Mouse (Mus musculus) embryonic facial prominence, embryonic 10.5 days (tissue): ENCODE results near the gene Cldn6. TPM values are rescaled to one million over a fixed set of nuclear protein-coding genes. Genes with fewer than 3 reads are reported as not detected.

Experiments
- polyA plus RNA-seq: library from polyadenylated mRNA; unstranded; fragments of >200 nt; fragmentation: Nextera tagmentation; extraction: Ambion mirVana; gene quantifications from 2 replicates; pipeline ENCODE4 v1.2.1, GENCODE M21; 2016

Gene Cldn6
- polyA plus RNA-seq, 1 experiment from 2014 or later, result 77.2 TPM

Other genes starting within 250 kb of the Cldn6 start
- not detected in 2 replicates for gene Vmn2r117, start 199.6 kb upstream of the Cldn6 start, polyA plus RNA-seq
- 27.2 and 31.0 TPM in 2 replicates for gene Zfp213, start 115.0 kb upstream of the Cldn6 start, polyA plus RNA-seq
- gene Zfp13, start 79.8 kb upstream of the Cldn6 start, polyA plus RNA-seq, result 22.4 and 24.4 TPM in 2 replicates
- 0.71 and 1.0 TPM in 2 replicates for gene Zscan10, start 78.4 kb upstream of the Cldn6 start, polyA plus RNA-seq
- 0.68 and 0.69 TPM in 2 replicates for gene Mmp25, start 34.0 kb upstream of the Cldn6 start, polyA plus RNA-seq
- gene Bicdl2, start 18.7 kb upstream of the Cldn6 start, polyA plus RNA-seq, result 0.85 and 1.2 TPM in 2 replicates
- 30.4 and 39.7 TPM in 2 replicates for gene Hcfc1r1, start 5.7 kb upstream of the Cldn6 start, polyA plus RNA-seq
- gene Thoc6, start 5.4 kb upstream of the Cldn6 start, polyA plus RNA-seq, result 70.9 and 72.2 TPM in 2 replicates
- gene Tnfrsf12a, start 1.8 kb upstream of the Cldn6 start, polyA plus RNA-seq, result 4.6 and 6.4 TPM in 2 replicates
- 10.5 and 13.5 TPM in 2 replicates for gene Cldn9, start 4.8 kb downstream of the Cldn6 start, polyA plus RNA-seq
- gene 1520401A03Rik, start 43.5 kb downstream of the Cldn6 start, polyA plus RNA-seq, result 0.05 TPM in 1 of 2 replicates, not detected in the other
- gene Pkmyt1, start 47.1 kb downstream of the Cldn6 start, polyA plus RNA-seq, result 61.6 and 62.0 TPM in 2 replicates
- gene Paqr4, start 61.6 kb downstream of the Cldn6 start, polyA plus RNA-seq, result 12.6 and 14.1 TPM in 2 replicates
- 8.3 and 9.6 TPM in 2 replicates for gene Kremen2, start 66.6 kb downstream of the Cldn6 start, polyA plus RNA-seq
- gene Flywch1, start 92.4 kb downstream of the Cldn6 start, polyA plus RNA-seq, result 168 and 178 TPM in 2 replicates
- 35.4 and 41.3 TPM in 2 replicates for gene Flywch2, start 106.8 kb downstream of the Cldn6 start, polyA plus RNA-seq
- gene Srrm2, start 111.3 kb downstream of the Cldn6 start, polyA plus RNA-seq, result 511 and 516 TPM in 2 replicates
- gene Elob, start 149.9 kb downstream of the Cldn6 start, polyA plus RNA-seq, result 1,075 and 1,103 TPM in 2 replicates
- 0.21 TPM in 1 of 2 replicates, not detected in the other for gene Prss33, start 156.8 kb downstream of the Cldn6 start, polyA plus RNA-seq
- gene Prss32, start 164.6 kb downstream of the Cldn6 start, polyA plus RNA-seq, result 0.45 TPM in 1 of 2 replicates, not detected in the other
- 3.2 and 3.6 TPM in 2 replicates for gene Prss41, start 164.9 kb downstream of the Cldn6 start, polyA plus RNA-seq
- not detected in 2 replicates for gene Prss21, start 188.8 kb downstream of the Cldn6 start, polyA plus RNA-seq
- gene Dcpp1, start 201.6 kb downstream of the Cldn6 start, polyA plus RNA-seq, result not detected in 2 replicates
- not detected in 2 replicates for gene Dcpp2, start 201.6 kb downstream of the Cldn6 start, polyA plus RNA-seq
- gene Dcpp3, start 238.2 kb downstream of the Cldn6 start, polyA plus RNA-seq, result not detected in 2 replicates